Mouse (Mus musculus) forebrain, embryonic 12.5 days (tissue): ENCODE results near the gene Tpte. TPM values are rescaled to one million over a fixed set of nuclear protein-coding genes. Genes with fewer than 3 reads are reported as not detected.
"Not testable (repeated sequence)": the region's sequence is repeated elsewhere in the genome, so short reads cannot be mapped to it uniquely, and the experiment has no call there.

ENCODE experiments used
- ATAC-seq: fragments of 200-750 bp; cut with Nextera tagmentation; 2 replicates; pipeline ENCODE4 v1.8.0; 2017; ENCODE audit warnings: moderate TSS enrichment; ENCODE audit not compliant: low FRiP score
- H3K27ac ChIP-seq: fragments of 300-500 bp; sonication (generic); 2 replicates; pipeline ENCODE4 v1.5.1; 2016; ENCODE audit warnings: mild to moderate bottlenecking
- H3K27me3 ChIP-seq: fragments of 300-500 bp; sonication (generic); 2 replicates; pipeline ENCODE4 v1.6.1; 2016; ENCODE audit warnings: mild to moderate bottlenecking
- H3K36me3 ChIP-seq: fragments of 300-500 bp; sonication (generic); replicated peaks from 2 replicates; pipeline ENCODE4 v1.6.1; 2016; ENCODE audit warnings: mild to moderate bottlenecking
- H3K4me1 ChIP-seq: fragments of 300-500 bp; sonication (generic); 2 replicates; pipeline ENCODE4 v1.6.1; 2016
- H3K4me2 ChIP-seq: fragments of 300-500 bp; sonication (generic); 2 replicates; pipeline ENCODE4 v1.6.1; 2016; ENCODE audit warnings: mild to moderate bottlenecking, moderate library complexity
- H3K4me3 ChIP-seq: fragments of 300-500 bp; sonication (generic); replicated peaks from 2 replicates; pipeline ENCODE4 v1.5.1; 2016; ENCODE audit warnings: mild to moderate bottlenecking
- H3K9ac ChIP-seq: fragments of 300-500 bp; sonication (generic); 2 replicates; pipeline ENCODE4 v1.6.1; 2016; ENCODE audit warnings: mild to moderate bottlenecking
- H3K9me3 ChIP-seq: fragments of 300-500 bp; sonication (generic); 2 replicates; pipeline ENCODE4 v1.6.1; 2016
- WGBS: fragments of 180-500 bp; shearing (Covaris S2); methylation state at CpG from one replicate; pipeline ENCODE4 v1.1.7; 2016; 5-methylcytosine and 5-hydroxymethylcytosine counted together
- polyA plus RNA-seq: library from polyadenylated mRNA; unstranded; fragments of >200 nt; fragmentation: Nextera tagmentation; extraction: Ambion mirVana; gene quantifications from 2 replicates; pipeline ENCODE4 v1.2.1, GENCODE M21; 2016

Tpte gene
- polyA plus RNA-seq, 1 experiment from 2014 or later: 0.08 TPM

GRCm38 (mm10) chr8:22266809-22267208, 16.4 kb upstream of the Tpte start:
- H3K4me3 ChIP-seq: no peak overlapping the region
- H3K4me2 ChIP-seq: no peak overlapping the region
- H3K9me3 ChIP-seq: no peaks in the 10 kb centered on the region
- H3K4me1 ChIP-seq: peaks cover 2% of the 10 kb centered on the region; the same call in 1 of the 2 replicates
- H3K36me3 ChIP-seq: no peaks in the 10 kb centered on the region
- no peak for ATAC-seq
- H3K9ac ChIP-seq: no peak overlapping the region
- no peak overlapping the region for H3K27ac ChIP-seq
- 87% methylated on average over 3 of the region's 3 CpGs for WGBS
- H3K27me3 ChIP-seq: no peaks in the 10 kb centered on the region

GRCm38 (mm10) chr8:22273142-22273541, 10.1 kb upstream of the Tpte start:
- no peaks in the 10 kb centered on the region for H3K9me3 ChIP-seq
- no peaks in the 10 kb centered on the region for H3K27me3 ChIP-seq
- H3K4me2 ChIP-seq: no peak overlapping the region
- no peaks in the 10 kb centered on the region for H3K4me1 ChIP-seq
- H3K9ac ChIP-seq: no peak overlapping the region
- no peaks in the 10 kb centered on the region for H3K36me3 ChIP-seq
- no peak overlapping the region for H3K4me3 ChIP-seq
- H3K27ac ChIP-seq: no peak overlapping the region
- 88% methylated on average over 3 of the region's 3 CpGs for WGBS
- no peak for ATAC-seq

GRCm38 (mm10) chr8:22274641-22275040, 8.6 kb upstream of the Tpte start:
- H3K9me3 ChIP-seq: no peaks in the 10 kb centered on the region
- H3K4me3 ChIP-seq: no peak overlapping the region
- 81% methylated on average over 10 of the region's 10 CpGs for WGBS
- H3K27me3 ChIP-seq: no peaks in the 10 kb centered on the region
- no peak overlapping the region for H3K9ac ChIP-seq
- H3K4me2 ChIP-seq: no peak overlapping the region
- H3K4me1 ChIP-seq: no peaks in the 10 kb centered on the region
- H3K27ac ChIP-seq: no peak overlapping the region
- ATAC-seq: no peak
- H3K36me3 ChIP-seq: no peaks in the 10 kb centered on the region

GRCm38 (mm10) chr8:22302326-22302725, 19.1 kb downstream of the Tpte start:
- H3K9ac ChIP-seq: no peak overlapping the region
- peaks cover 7% of the 10 kb centered on the region for H3K4me1 ChIP-seq
- ATAC-seq: no peak
- H3K4me2 ChIP-seq: no peak overlapping the region
- no peaks in the 10 kb centered on the region for H3K36me3 ChIP-seq
- no peaks in the 10 kb centered on the region for H3K9me3 ChIP-seq
- H3K4me3 ChIP-seq: no peak overlapping the region
- WGBS: 42% methylated on average over 2 of the region's 2 CpGs
- H3K27me3 ChIP-seq: no peaks in the 10 kb centered on the region
- H3K27ac ChIP-seq: no peak overlapping the region

GRCm38 (mm10) chr8:22302896-22303306, 19.7 kb downstream of the Tpte start:
- Histone ChIP-seq H3K4me1 (peaks cover 7% of the 10 kb centered on the region), H3K4me3 (0 out of 2 replicates have a peak overlapping the region, but pooled peaks have one; percentile 13), H3K4me2 (peak overlapping the region; percentile 46), H3K9ac (no peak overlapping the region; the same call in 1 of the 2 replicates), H3K36me3 (no peaks in the 10 kb centered on the region), H3K27ac (no peak overlapping the region), H3K27me3 (no peaks in the 10 kb centered on the region), H3K9me3 (no peaks in the 10 kb centered on the region)
- peak; percentile 75; the same call in 1 of the 2 replicates for ATAC-seq
- 13% methylated on average over 7 of the region's 7 CpGs for WGBS

GRCm38 (mm10) chr8:22304045-22304444, 20.8 kb downstream of the Tpte start:
- WGBS: 87% methylated on average over 9 of the region's 9 CpGs
- not testable (repeated sequence) for H3K4me1 ChIP-seq

GRCm38 (mm10) chr8:22306999-22307398, 23.8 kb downstream of the Tpte start:
- Histone ChIP-seq H3K4me3 (no peak overlapping the region), H3K9me3 (no peaks in the 10 kb centered on the region), H3K4me1 (peaks cover 7% of the 10 kb centered on the region), H3K27ac (no peak overlapping the region), H3K4me2 (no peak overlapping the region), H3K9ac (no peak overlapping the region), H3K36me3 (no peaks in the 10 kb centered on the region), H3K27me3 (no peaks in the 10 kb centered on the region)
- WGBS: 84% methylated on average over 10 of the region's 10 CpGs
- no peak for ATAC-seq

More at GRCm38 (mm10) chr8:22304045-22304444, 20.8 kb downstream of the Tpte start:
- not testable (repeated sequence) for H3K9ac ChIP-seq, H3K9me3 ChIP-seq, H3K36me3 ChIP-seq, H3K27me3 ChIP-seq, H3K4me2 ChIP-seq, H3K4me3 ChIP-seq, ATAC-seq, H3K27ac ChIP-seq

GRCm38 (mm10) chr8:22311446-22311845, 28.2 kb downstream of the Tpte start:
- Histone ChIP-seq H3K9me3 (no peaks in the 10 kb centered on the region), H3K36me3 (no peaks in the 10 kb centered on the region), H3K4me1 (no peaks in the 10 kb centered on the region), H3K4me3 (no peak overlapping the region), H3K27me3 (no peaks in the 10 kb centered on the region), H3K4me2 (no peak overlapping the region), H3K9ac (no peak overlapping the region), H3K27ac (no peak overlapping the region)
- no peak for ATAC-seq
- 72% methylated on average over 9 of the region's 9 CpGs for WGBS

- Histone ChIP-seq H3K4me2 (no peak overlapping the region), H3K36me3 (no peaks in the 10 kb centered on the region), H3K27ac (no peak overlapping the region), H3K9ac (no peak overlapping the region), H3K27me3 (no peaks in the 10 kb centered on the region), H3K9me3 (no peaks in the 10 kb centered on the region), H3K4me1 (no peaks in the 10 kb centered on the region), H3K4me3 (no peak overlapping the region)
- no peak for ATAC-seq
- WGBS: 92% methylated on average over 13 of the region's 13 CpGs
These were observed 52.2 kb downstream of the Tpte start for GRCm38 (mm10) chr8:22335426-22335825.

GRCm38 (mm10) chr8:22359359-22359758, 76.1 kb downstream of the Tpte start:
- ATAC-seq: no peak
- no peaks in the 10 kb centered on the region for H3K9me3 ChIP-seq
- no peaks in the 10 kb centered on the region for H3K4me1 ChIP-seq
- 83% methylated on average over 6 of the region's 6 CpGs for WGBS
- no peak overlapping the region for H3K9ac ChIP-seq
- no peak overlapping the region for H3K27ac ChIP-seq
- no peaks in the 10 kb centered on the region for H3K36me3 ChIP-seq
- H3K4me3 ChIP-seq: no peak overlapping the region
- no peaks in the 10 kb centered on the region for H3K27me3 ChIP-seq
- no peak overlapping the region for H3K4me2 ChIP-seq

- Histone ChIP-seq H3K27me3 (no peaks in the 10 kb centered on the region), H3K27ac (no peak overlapping the region)
- no peak for ATAC-seq
These were observed 76.6 kb downstream of the Tpte start for GRCm38 (mm10) chr8:22359882-22360281.

GRCm38 (mm10) chr8:22376311-22376710, 93.1 kb downstream of the Tpte start:
- no peaks in the 10 kb centered on the region for H3K27me3 ChIP-seq
- peaks cover 3% of the 10 kb centered on the region for H3K36me3 ChIP-seq
- H3K9ac ChIP-seq: no peak overlapping the region
- no peak overlapping the region for H3K4me3 ChIP-seq
- no peaks in the 10 kb centered on the region for H3K4me1 ChIP-seq
- H3K4me2 ChIP-seq: no peak overlapping the region
- no peak overlapping the region for H3K27ac ChIP-seq
- H3K9me3 ChIP-seq: no peaks in the 10 kb centered on the region
- no peak for ATAC-seq
- 93% methylated on average over 5 of the region's 5 CpGs for WGBS

More at GRCm38 (mm10) chr8:22359882-22360281, 76.6 kb downstream of the Tpte start:
- no peak overlapping the region for H3K9ac ChIP-seq
- H3K4me2 ChIP-seq: no peak overlapping the region
- no peaks in the 10 kb centered on the region for H3K4me1 ChIP-seq
- H3K4me3 ChIP-seq: no peak overlapping the region
- WGBS: 92% methylated on average over 6 of the region's 6 CpGs
- H3K9me3 ChIP-seq: no peaks in the 10 kb centered on the region
- H3K36me3 ChIP-seq: no peaks in the 10 kb centered on the region

- Histone ChIP-seq H3K36me3 (peaks cover 8% of the 10 kb centered on the region), H3K4me2 (no peak overlapping the region), H3K27me3 (no peaks in the 10 kb centered on the region), H3K9me3 (no peaks in the 10 kb centered on the region), H3K4me3 (no peak overlapping the region), H3K27ac (no peak overlapping the region), H3K4me1 (no peaks in the 10 kb centered on the region), H3K9ac (no peak overlapping the region)
- WGBS: 45% methylated on average over 5 of the region's 5 CpGs
- ATAC-seq: peak; percentile 77; the same call in 1 of the 2 replicates
These were observed 93.7 kb downstream of the Tpte start for GRCm38 (mm10) chr8:22376903-22377302.
